Mouse (Mus musculus): ENCODE results near the gene Ube2cbp. TPM values are rescaled to one million over a fixed set of nuclear protein-coding genes. Genes with fewer than 3 reads are reported as not detected.

Gene Ube2cbp
- polyA plus RNA-seq, 1 experiment, result 1.1 TPM

- H3K36me3 ChIP-seq (ENCODE audit: control insufficient read depth, insufficient read depth, low read length), result no peaks in the 10 kb centered on the region
- no peaks in the 10 kb centered on the region for H3K27me3 ChIP-seq (ENCODE audit: control insufficient read depth, insufficient read depth, low read length)
- H3K4me3 ChIP-seq (ENCODE audit: low read depth, low read length), result no peak overlapping the region
- TF ChIP-seq POLR2A (IDR thresholded peaks at IDR 0.05; ENCODE audit: low read depth, low read length), result no peak
- TF ChIP-seq CTCF (IDR thresholded peaks at IDR 0.05; ENCODE audit: extremely low read depth, insufficient read length, insufficient replicate concordance, low read depth, low read length), result no peak
- no peaks in the 10 kb centered on the region for H3K4me1 ChIP-seq (ENCODE audit: control insufficient read depth, insufficient read depth, insufficient read length, low read length)
- WGBS, result 73% methylated on average over 6 of the region's 6 CpGs
- H3K27ac ChIP-seq (ENCODE audit: insufficient read depth, low read depth, low read length), result no peak overlapping the region
Measured at GRCm38 (mm10) chr9:86301407-86301806, 163.3 kb downstream of the Ube2cbp start.

GRCm38 (mm10) chr9:86298596-86298995, 166.2 kb downstream of the Ube2cbp start:
- 69% methylated on average over 8 of the region's 8 CpGs for WGBS
- Histone ChIP-seq H3K36me3 (ENCODE audit: control insufficient read depth, insufficient read depth, low read length) (no peaks in the 10 kb centered on the region), H3K27ac (ENCODE audit: insufficient read depth, low read depth, low read length) (no peak overlapping the region), H3K27me3 (ENCODE audit: control insufficient read depth, insufficient read depth, low read length) (no peaks in the 10 kb centered on the region), H3K4me3 (ENCODE audit: low read depth, low read length) (no peak overlapping the region), H3K4me1 (ENCODE audit: control insufficient read depth, insufficient read depth, insufficient read length, low read length) (no peaks in the 10 kb centered on the region)
- TF ChIP-seq CTCF (IDR thresholded peaks at IDR 0.05; ENCODE audit: extremely low read depth, insufficient read length, insufficient replicate concordance, low read depth, low read length) (no peak), POLR2A (IDR thresholded peaks at IDR 0.05; ENCODE audit: low read depth, low read length) (no peak)

- 54% methylated on average over 5 of the region's 5 CpGs for WGBS
- Histone ChIP-seq H3K27me3 (ENCODE audit: control insufficient read depth, insufficient read depth, low read length) (no peaks in the 10 kb centered on the region), H3K36me3 (ENCODE audit: control insufficient read depth, insufficient read depth, low read length) (no peaks in the 10 kb centered on the region), H3K4me3 (ENCODE audit: low read depth, low read length) (no peak overlapping the region), H3K4me1 (ENCODE audit: control insufficient read depth, insufficient read depth, insufficient read length, low read length) (no peaks in the 10 kb centered on the region), H3K27ac (ENCODE audit: insufficient read depth, low read depth, low read length) (no peak overlapping the region)
- no peak for TF ChIP-seq POLR2A (IDR thresholded peaks at IDR 0.05; ENCODE audit: low read depth, low read length)
- TF ChIP-seq CTCF (IDR thresholded peaks at IDR 0.05; ENCODE audit: extremely low read depth, insufficient read length, insufficient replicate concordance, low read depth, low read length), result no peak
Measured at GRCm38 (mm10) chr9:86298131-86298530, 166.6 kb downstream of the Ube2cbp start.

DNA sequence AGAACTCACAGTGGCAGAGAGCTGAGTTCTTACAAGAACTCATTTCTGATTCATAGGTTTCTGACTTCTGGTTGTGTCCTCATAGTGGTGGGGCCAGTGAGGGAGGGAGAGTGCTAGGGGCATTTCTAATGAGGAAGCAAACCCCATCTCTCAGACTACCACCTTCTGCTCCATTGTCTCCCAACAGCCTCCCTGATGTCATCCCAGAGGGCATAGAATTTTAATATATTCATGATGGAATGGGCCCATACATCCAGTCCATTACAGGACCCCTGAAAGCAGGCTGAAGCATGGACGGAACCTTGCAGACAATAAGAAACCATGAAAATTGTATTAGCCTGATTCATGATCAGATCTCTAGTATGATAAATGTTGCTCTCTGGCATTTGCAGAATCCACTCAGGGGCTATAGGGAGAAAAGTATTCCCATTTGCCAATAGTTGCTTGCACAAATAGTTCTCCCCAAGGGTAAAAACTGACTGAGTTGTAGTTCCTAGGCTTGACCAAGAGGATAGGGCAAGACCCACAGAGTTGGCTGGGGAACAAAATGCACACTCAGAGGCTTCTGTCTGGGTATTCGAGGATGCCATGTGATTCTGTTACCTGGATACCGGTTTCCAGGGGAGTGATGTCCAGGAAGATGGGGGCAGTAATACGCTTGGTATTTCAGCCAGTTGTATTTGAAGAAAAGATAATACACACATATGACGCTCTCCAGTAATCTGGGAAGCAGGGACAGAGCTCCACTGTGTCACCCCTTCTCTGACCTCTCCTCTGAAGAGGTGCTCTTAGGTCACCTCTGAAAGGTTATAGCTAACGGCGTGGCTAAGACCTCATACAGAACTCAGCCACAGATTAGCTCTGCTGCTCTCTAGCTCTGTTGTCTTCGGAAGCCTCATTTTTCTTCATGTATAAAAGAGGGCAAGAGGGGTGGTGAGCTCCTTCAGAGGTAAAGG, 167.8 kb downstream of the Ube2cbp start:
- TF ChIP-seq POLR2A (IDR thresholded peaks at IDR 0.05; ENCODE audit: low read depth, low read length) (no peak), CTCF (IDR thresholded peaks at IDR 0.05; ENCODE audit: extremely low read depth, insufficient read length, insufficient replicate concordance, low read depth, low read length) (no peak)
- Histone ChIP-seq H3K27ac (ENCODE audit: insufficient read depth, low read depth, low read length) (no peak overlapping the region), H3K36me3 (ENCODE audit: control insufficient read depth, insufficient read depth, low read length) (no peaks in the 10 kb centered on the region), H3K4me1 (ENCODE audit: control insufficient read depth, insufficient read depth, insufficient read length, low read length) (no peaks in the 10 kb centered on the region), H3K27me3 (ENCODE audit: control insufficient read depth, insufficient read depth, low read length) (no peaks in the 10 kb centered on the region), H3K4me3 (ENCODE audit: low read depth, low read length) (no peak overlapping the region)
- WGBS, result 79% methylated on average over 8 of the region's 8 CpGs

DNA sequence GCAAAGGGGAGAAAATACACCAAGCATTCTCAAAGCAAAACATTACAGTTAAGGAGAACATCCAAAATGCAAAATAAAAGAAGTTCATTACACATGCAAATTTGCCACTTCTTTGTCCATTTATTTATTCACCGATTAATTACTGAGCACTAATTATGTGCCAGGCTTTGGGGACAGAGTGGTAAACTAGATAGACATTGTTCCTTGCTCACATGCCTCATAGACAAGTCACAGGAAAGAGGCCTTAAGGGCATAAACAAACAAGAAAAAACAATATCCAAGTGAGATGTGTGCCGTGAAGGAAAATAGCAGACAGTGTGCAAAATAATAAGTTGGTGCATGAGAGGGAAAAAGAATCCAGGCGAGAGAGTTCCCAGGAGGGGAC, 177.2 kb downstream of the Ube2cbp start:
- H3K36me3 ChIP-seq (ENCODE audit: control insufficient read depth, insufficient read depth, low read length), result no peaks in the 10 kb centered on the region
- no peaks in the 10 kb centered on the region for H3K4me1 ChIP-seq (ENCODE audit: control insufficient read depth, insufficient read depth, insufficient read length, low read length)
- H3K4me3 ChIP-seq (ENCODE audit: low read depth, low read length), result no peak overlapping the region
- TF ChIP-seq CTCF (IDR thresholded peaks at IDR 0.05; ENCODE audit: extremely low read depth, insufficient read length, insufficient replicate concordance, low read depth, low read length) (no peak), POLR2A (IDR thresholded peaks at IDR 0.05; ENCODE audit: low read depth, low read length) (no peak)
- H3K27me3 ChIP-seq (ENCODE audit: control insufficient read depth, insufficient read depth, low read length), result no peaks in the 10 kb centered on the region
- WGBS, result 86% methylated on average over 3 of the region's 3 CpGs
- H3K27ac ChIP-seq (ENCODE audit: insufficient read depth, low read depth, low read length), result no peak overlapping the region

- no peaks in the 10 kb centered on the region for H3K4me1 ChIP-seq (ENCODE audit: control insufficient read depth, insufficient read depth, insufficient read length, low read length)
- H3K36me3 ChIP-seq (ENCODE audit: control insufficient read depth, insufficient read depth, low read length), result no peaks in the 10 kb centered on the region
- TF ChIP-seq CTCF (IDR thresholded peaks at IDR 0.05; ENCODE audit: extremely low read depth, insufficient read length, insufficient replicate concordance, low read depth, low read length), result no peak
- TF ChIP-seq POLR2A (IDR thresholded peaks at IDR 0.05; ENCODE audit: low read depth, low read length), result no peak
- H3K4me3 ChIP-seq (ENCODE audit: low read depth, low read length), result no peak overlapping the region
- no peaks in the 10 kb centered on the region for H3K27me3 ChIP-seq (ENCODE audit: control insufficient read depth, insufficient read depth, low read length)
- no peak overlapping the region for H3K27ac ChIP-seq (ENCODE audit: insufficient read depth, low read depth, low read length)
- 98% methylated on average over 2 of the region's 2 CpGs for WGBS
Measured at GRCm38 (mm10) chr9:86286830-86287569, 177.8 kb downstream of the Ube2cbp start.

- WGBS, result 57% methylated on average over 5 of the region's 5 CpGs
- no peak for TF ChIP-seq POLR2A (IDR thresholded peaks at IDR 0.05; ENCODE audit: low read depth, low read length)
- no peak overlapping the region for H3K27ac ChIP-seq (ENCODE audit: insufficient read depth, low read depth, low read length)
- H3K27me3 ChIP-seq (ENCODE audit: control insufficient read depth, insufficient read depth, low read length), result no peaks in the 10 kb centered on the region
- H3K36me3 ChIP-seq (ENCODE audit: control insufficient read depth, insufficient read depth, low read length), result no peaks in the 10 kb centered on the region
- no peak overlapping the region for H3K4me3 ChIP-seq (ENCODE audit: low read depth, low read length)
- H3K4me1 ChIP-seq (ENCODE audit: control insufficient read depth, insufficient read depth, insufficient read length, low read length), result no peaks in the 10 kb centered on the region
Measured at GRCm38 (mm10) chr9:86282555-86282954, 182.2 kb downstream of the Ube2cbp start.

Data from small intestine, adult 2 months (tissue).